Mouse (Mus musculus) MEL (cell line): Measurements from ENCODE around the gene Igsf21. TPM values are rescaled to one million over a fixed set of nuclear protein-coding genes. Genes with fewer than 3 reads are reported as not detected.

ENCODE experiments used
- DNase-seq: peaks from one replicate; pipeline ENCODE4 v3.0.0; 2011; ENCODE audit warnings: low read depth, low spot score
- H3K27ac ChIP-seq: 2 replicates; pipeline ENCODE4 v1.5.1; 2012; ENCODE audit warnings: low read depth, mild to moderate bottlenecking, control low read depth, low read length, moderate library complexity; ENCODE audit not compliant: control insufficient read depth
- H3K27me3 ChIP-seq, 2 experiments: fragments of 150-350 bp in 1 of 2; sonication (generic) in 1 of 2; 2 replicates each; pipeline ENCODE4 v1.6.1; 2012; ENCODE audit warnings: low read length in 2 of 2, mild to moderate bottlenecking in 2 of 2, improper control_type of control experiment in 1 of 2, moderate library complexity in 1 of 2; ENCODE audit not compliant: insufficient read depth in 2 of 2, control insufficient read depth in 1 of 2
- H3K36me3 ChIP-seq, 2 experiments: 2 replicates each; pipeline ENCODE4 v1.6.1; 2012 to 2014; ENCODE audit warnings: low read length in 2 of 2, improper control_type of control experiment in 1 of 2, inconsistent platforms in 1 of 2, mild to moderate bottlenecking in 1 of 2; ENCODE audit not compliant: insufficient read depth in 2 of 2, control insufficient read depth in 1 of 2
- H3K4me1 ChIP-seq, 2 experiments: fragments of 150-350 bp in 1 of 2; sonication (generic) in 1 of 2; 2 replicates each; pipeline ENCODE4 v1.6.1; 2012; ENCODE audit warnings: low read length in 2 of 2, improper control_type of control experiment in 1 of 2, mild to moderate bottlenecking in 1 of 2; ENCODE audit not compliant: insufficient read depth in 2 of 2, control insufficient read depth in 1 of 2
- H3K4me3 ChIP-seq, 2 experiments: fragments of 150-350 bp in 1 of 2; sonication (generic) in 1 of 2; 2 replicates each; pipeline ENCODE4 v1.5.1; 2012; ENCODE audit warnings: low read depth in 2 of 2, low read length in 2 of 2, mild to moderate bottlenecking in 2 of 2, moderate library complexity in 2 of 2, control low read depth in 1 of 2, improper control_type of control experiment in 1 of 2; ENCODE audit not compliant: control insufficient read depth in 1 of 2, insufficient read depth in 1 of 2
- H3K79me2 ChIP-seq: 2 replicates; pipeline ENCODE4 v1.6.1; 2012; ENCODE audit warnings: mild to moderate bottlenecking, low read length, moderate library complexity; ENCODE audit not compliant: control insufficient read depth, poor library complexity, insufficient read depth
- H3K9ac ChIP-seq: 2 replicates; pipeline ENCODE4 v1.6.1; 2012; ENCODE audit warnings: low read depth, mild to moderate bottlenecking, control low read depth, low read length, moderate library complexity; ENCODE audit not compliant: control insufficient read depth, poor library complexity, severe bottlenecking
- H3K9me3 ChIP-seq: fragments of 150-350 bp; sonication (generic); replicated peaks from 2 replicates; pipeline ENCODE4 v1.6.1; 2012; ENCODE audit warnings: mild to moderate bottlenecking, low read length, improper control_type of control experiment, moderate library complexity; ENCODE audit not compliant: insufficient read depth
- CHD2 ChIP-seq: IDR thresholded peaks from 2 replicates; pipeline ENCODE4 v1.6.1; 2011; ENCODE audit warnings: low read length, improper control_type of control experiment
- CTCF ChIP-seq, 3 experiments: IDR thresholded peaks in 2 of 3; conservative IDR thresholded peaks in 1 of 3; 2 replicates each; pipeline ENCODE4 v1.5.1; 2011 to 2012; ENCODE audit warnings: low read length in 3 of 3, low read depth in 2 of 3, mild to moderate bottlenecking in 2 of 3, improper control_type of control experiment in 1 of 3, inconsistent platforms in 1 of 3, mixed read lengths in 1 of 3, moderate library complexity in 1 of 3; ENCODE audit not compliant: control insufficient read depth in 1 of 3, insufficient read depth in 1 of 3, poor library complexity in 1 of 3, severe bottlenecking in 1 of 3
- E2F4 ChIP-seq: IDR thresholded peaks from 2 replicates; pipeline ENCODE4 v1.6.1; 2011; ENCODE audit warnings: low read depth, low read length, improper control_type of control experiment, borderline replicate concordance
- ELF1 ChIP-seq: IDR thresholded peaks from 2 replicates; pipeline ENCODE4 v1.6.1; 2014; ENCODE audit warnings: low read depth, mild to moderate bottlenecking, inconsistent platforms, low read length, improper control_type of control experiment, moderate library complexity
- ETS1 ChIP-seq: IDR thresholded peaks from 2 replicates; pipeline ENCODE4 v1.6.1; 2012; ENCODE audit warnings: low read depth, mild to moderate bottlenecking, inconsistent platforms, low read length, improper control_type of control experiment, moderate library complexity
- GATA1 ChIP-seq: IDR thresholded peaks from 2 replicates; pipeline ENCODE4 v1.6.1; 2011; ENCODE audit warnings: low read depth, low read length, improper control_type of control experiment
- HCFC1 ChIP-seq: IDR thresholded peaks from 2 replicates; pipeline ENCODE4 v1.6.1; 2012; ENCODE audit warnings: low read depth, mild to moderate bottlenecking, inconsistent platforms, low read length, improper control_type of control experiment, moderate library complexity
- JUND ChIP-seq: IDR thresholded peaks from 2 replicates; pipeline ENCODE4 v1.6.1; 2011; ENCODE audit warnings: low read depth, mild to moderate bottlenecking, improper control_type of control experiment, low read length
- MAFK ChIP-seq: IDR thresholded peaks from 2 replicates; pipeline ENCODE4 v1.6.1; 2011; ENCODE audit warnings: low read depth, mild to moderate bottlenecking, low read length, improper control_type of control experiment, borderline replicate concordance
- MAX ChIP-seq: IDR thresholded peaks from 2 replicates; pipeline ENCODE4 v1.6.1; 2011; ENCODE audit warnings: low read length, improper control_type of control experiment
- MAZ ChIP-seq: IDR thresholded peaks from 2 replicates; pipeline ENCODE4 v1.6.1; 2012; ENCODE audit warnings: low read depth, mild to moderate bottlenecking, inconsistent platforms, low read length, improper control_type of control experiment
- MEF2A ChIP-seq: IDR thresholded peaks from 2 replicates; pipeline ENCODE4 v1.6.1; 2014; ENCODE audit warnings: low read depth, mild to moderate bottlenecking, inconsistent platforms, low read length, improper control_type of control experiment; ENCODE audit not compliant: poor library complexity, insufficient replicate concordance, severe bottlenecking; ENCODE audit errors: extremely low read depth
- MYB ChIP-seq: IDR thresholded peaks from 2 replicates; pipeline ENCODE4 v1.6.1; 2011; ENCODE audit warnings: mild to moderate bottlenecking, low read depth, low read length, improper control_type of control experiment
- POLR2A ChIP-seq, 2 experiments: IDR thresholded peaks; 2 replicates each; pipeline ENCODE4 v1.6.1; 2011 to 2012; ENCODE audit warnings: low read length in 2 of 2, mild to moderate bottlenecking in 2 of 2, control low read depth in 1 of 2, improper control_type of control experiment in 1 of 2, low read depth in 1 of 2, moderate library complexity in 1 of 2; ENCODE audit not compliant: control insufficient read depth in 1 of 2, insufficient read depth in 1 of 2, poor library complexity in 1 of 2
- POLR2AphosphoS2 ChIP-seq: IDR thresholded peaks from 2 replicates; pipeline ENCODE4 v1.6.1; 2011; ENCODE audit warnings: low read length, improper control_type of control experiment
- POLR2AphosphoS5 ChIP-seq: IDR thresholded peaks from 2 replicates; pipeline ENCODE4 v1.6.1; 2012; ENCODE audit warnings: low read depth, borderline replicate concordance, mild to moderate bottlenecking, inconsistent platforms, low read length, moderate library complexity, mixed read lengths
- RAD21 ChIP-seq: IDR thresholded peaks from 2 replicates; pipeline ENCODE4 v1.6.1; 2011; ENCODE audit warnings: mild to moderate bottlenecking, low read depth, low read length, improper control_type of control experiment
- RCOR1 ChIP-seq: IDR thresholded peaks from 2 replicates; pipeline ENCODE4 v1.6.1; 2012; ENCODE audit warnings: low read depth, mild to moderate bottlenecking, inconsistent platforms, low read length, improper control_type of control experiment
- SIN3A ChIP-seq: IDR thresholded peaks from 2 replicates; pipeline ENCODE4 v1.6.1; 2012; ENCODE audit warnings: low read length, improper control_type of control experiment, inconsistent platforms
- SMC3 ChIP-seq: IDR thresholded peaks from 2 replicates; pipeline ENCODE4 v1.6.1; 2011; ENCODE audit warnings: low read depth, low read length, improper control_type of control experiment
- TAL1 ChIP-seq: IDR thresholded peaks from 2 replicates; pipeline ENCODE4 v1.6.1; 2012; ENCODE audit warnings: mild to moderate bottlenecking, inconsistent platforms, low read length, moderate library complexity, mixed read lengths
- TCF12 ChIP-seq: IDR thresholded peaks from 2 replicates; pipeline ENCODE4 v1.6.1; 2014; ENCODE audit warnings: low read depth, mild to moderate bottlenecking, inconsistent platforms, low read length, improper control_type of control experiment, moderate library complexity
- UBTF ChIP-seq: IDR thresholded peaks from 2 replicates; pipeline ENCODE4 v1.6.1; 2012; ENCODE audit warnings: low read depth, mild to moderate bottlenecking, inconsistent platforms, low read length, improper control_type of control experiment, moderate library complexity, borderline replicate concordance; ENCODE audit not compliant: insufficient read depth
- USF1 ChIP-seq: IDR thresholded peaks from 2 replicates; pipeline ENCODE4 v1.6.1; 2014; ENCODE audit warnings: low read depth, mild to moderate bottlenecking, inconsistent platforms, low read length, improper control_type of control experiment, moderate library complexity
- ZC3H11A ChIP-seq: IDR thresholded peaks from 2 replicates; pipeline ENCODE4 v1.6.1; 2012; ENCODE audit warnings: low read depth, mild to moderate bottlenecking, inconsistent platforms, low read length, improper control_type of control experiment
- ZKSCAN1 ChIP-seq: IDR thresholded peaks from 2 replicates; pipeline ENCODE4 v1.6.1; 2012; ENCODE audit warnings: low read depth, mild to moderate bottlenecking, inconsistent platforms, low read length, improper control_type of control experiment, moderate library complexity
- ZMIZ1 ChIP-seq: IDR thresholded peaks from 2 replicates; pipeline ENCODE4 v1.6.1; 2012; ENCODE audit warnings: low read depth, mild to moderate bottlenecking, inconsistent platforms, low read length, improper control_type of control experiment, moderate library complexity
- ZNF384 ChIP-seq: IDR thresholded peaks from 2 replicates; pipeline ENCODE4 v1.6.1; 2012; ENCODE audit warnings: low read depth, mild to moderate bottlenecking, inconsistent platforms, low read length, improper control_type of control experiment
- polyA plus RNA-seq, 2 experiments: library from polyadenylated mRNA; stranded (reverse) in 1 of 2; unstranded in 1 of 2; fragments of >175 nt in 1 of 2; fragments of >200 nt in 1 of 2; gene quantifications; 2 replicates each; pipeline versions ENCODE4 v1.2.1 to v1.2.4; 2012; ENCODE audit warnings: low replicate concordance in 2 of 2, low read depth in 1 of 2; ENCODE audit not compliant: insufficient read length in 2 of 2, insufficient read depth in 1 of 2, missing spikeins in 1 of 2
- total RNA-seq: library from RNA; depleted of rRNA; stranded (reverse); fragments of 300-350 nt; gene quantifications from 2 replicates; pipeline ENCODE4 v1.2.3, GENCODE M21; 2012

The Igsf21 gene
- total and polyA plus RNA-seq, 3 experiments, result not detected

GRCm38 (mm10) chr4:140140485-140140884 lies 106.1 kb downstream of the Igsf21 start:
- Histone ChIP-seq H3K4me3 (no peak overlapping the region), H3K9me3 (no peaks in the 10 kb centered on the region), H3K36me3 (no peaks in the 10 kb centered on the region), H3K4me1 (no peaks in the 10 kb centered on the region), H3K27me3 (no peaks in the 10 kb centered on the region), H3K9ac (no peak overlapping the region), H3K79me2 (no peaks in the 10 kb centered on the region), H3K27ac (no peak overlapping the region)
- DNase-seq, result no peak
- TF ChIP-seq SMC3, result no peak
- no peak for TF ChIP-seq RAD21
- no peak for TF ChIP-seq MAZ
- TF ChIP-seq ZNF384, result no peak
- TF ChIP-seq UBTF, result no peak
- TF ChIP-seq CHD2, result no peak
- TF ChIP-seq ZKSCAN1, result no peak
- no peak for TF ChIP-seq TCF12
- TF ChIP-seq CTCF (IDR thresholded peaks at IDR 0.05 in 2 of 3, conservative IDR thresholded peaks at IDR 0.05 in 1 of 3; ENCODE audit: control insufficient read depth in 1 of 3, insufficient read depth in 1 of 3, low read depth in 2 of 3, low read length in 3 of 3, poor library complexity in 1 of 3, severe bottlenecking in 1 of 3), result no peak
- TF ChIP-seq USF1, result no peak
- TF ChIP-seq MYB, result no peak
- no peak for TF ChIP-seq MEF2A
- no peak for TF ChIP-seq POLR2A (IDR thresholded peaks at IDR 0.05; ENCODE audit: control insufficient read depth in 1 of 2, insufficient read depth in 1 of 2, low read depth in 1 of 2, low read length in 2 of 2, poor library complexity in 1 of 2)
- TF ChIP-seq ETS1, result no peak
- no peak for TF ChIP-seq MAX
- TF ChIP-seq ELF1, result no peak
- no peak for TF ChIP-seq ZC3H11A
- TF ChIP-seq E2F4, result no peak
- TF ChIP-seq POLR2AphosphoS2, result no peak
- no peak for TF ChIP-seq GATA1

- H3K27ac ChIP-seq, result no peak overlapping the region
- no peak overlapping the region for H3K9ac ChIP-seq
Observed at GRCm38 (mm10) chr4:140138846-140139245, 107.7 kb downstream of the Igsf21 start.

More at GRCm38 (mm10) chr4:140138846-140139245, 107.7 kb downstream of the Igsf21 start:
- Histone ChIP-seq H3K4me1 (no peaks in the 10 kb centered on the region), H3K79me2 (no peaks in the 10 kb centered on the region), H3K36me3 (no peaks in the 10 kb centered on the region), H3K9me3 (no peaks in the 10 kb centered on the region), H3K4me3 (no peak overlapping the region), H3K27me3 (no peaks in the 10 kb centered on the region)
- TF ChIP-seq TCF12 (no peak), UBTF (no peak), POLR2AphosphoS5 (no peak), SIN3A (no peak), ZC3H11A (no peak), RAD21 (no peak), POLR2AphosphoS2 (no peak), TAL1 (no peak), JUND (no peak), ZMIZ1 (no peak), HCFC1 (no peak), ZKSCAN1 (no peak), MAFK (no peak), RCOR1 (no peak), MEF2A (no peak), POLR2A (IDR thresholded peaks at IDR 0.05; ENCODE audit: control insufficient read depth in 1 of 2, insufficient read depth in 1 of 2, low read depth in 1 of 2, low read length in 2 of 2, poor library complexity in 1 of 2) (no peak)
- no peak for DNase-seq
